Mouse (Mus musculus) lung, postnatal 0 days (tissue): ENCODE measurements around the gene Abca3. TPM values are rescaled to one million over a fixed set of nuclear protein-coding genes. Genes with fewer than 3 reads are reported as not detected.
"Not testable (repeated sequence)": the region's sequence is repeated elsewhere in the genome, so short reads cannot be mapped to it uniquely, and the experiment has no call there.

Experiments used
- ATAC-seq: fragments of 200-750 bp; cut with Nextera tagmentation; 2 replicates; pipeline ENCODE4 v1.8.0; 2017; ENCODE audit warnings: moderate library complexity
- DNase-seq: peaks from one replicate; pipeline ENCODE4 v3.0.0-alpha.2; 2016; ENCODE audit warnings: low spot score
- H3K27ac ChIP-seq: fragments of 300-500 bp; sonication (generic); 2 replicates; pipeline ENCODE4 v1.5.1; 2014; ENCODE audit warnings: antibody characterized with exemption, mild to moderate bottlenecking, low read length, mixed read lengths
- H3K27me3 ChIP-seq: fragments of 300-500 bp; sonication (generic); replicated peaks from 2 replicates; pipeline ENCODE4 v1.6.1; 2014; ENCODE audit warnings: low read length, mixed read lengths; ENCODE audit not compliant: insufficient read depth
- H3K36me3 ChIP-seq: fragments of 300-500 bp; sonication (generic); 2 replicates; pipeline ENCODE4 v1.6.1; 2014; ENCODE audit warnings: low read length, mixed read lengths; ENCODE audit not compliant: insufficient read depth
- H3K4me1 ChIP-seq: fragments of 300-500 bp; sonication (generic); 2 replicates; pipeline ENCODE4 v1.6.1; 2014; ENCODE audit warnings: antibody characterized with exemption, low read depth, low read length, mixed read lengths; ENCODE audit not compliant: insufficient read depth
- H3K4me2 ChIP-seq: fragments of 300-500 bp; sonication (generic); replicated peaks from 2 replicates; pipeline ENCODE4 v1.6.1; 2014; ENCODE audit warnings: low read depth, mild to moderate bottlenecking, low read length, moderate library complexity, mixed read lengths
- H3K4me3 ChIP-seq: fragments of 300-500 bp; sonication (generic); 2 replicates; pipeline ENCODE4 v1.5.1; 2014; ENCODE audit warnings: low read depth, low read length
- H3K9ac ChIP-seq: fragments of 300-500 bp; sonication (generic); replicated peaks from 2 replicates; pipeline ENCODE4 v1.6.1; 2014; ENCODE audit warnings: low read depth, mild to moderate bottlenecking
- H3K9me3 ChIP-seq: fragments of 300-500 bp; sonication (generic); 2 replicates; pipeline ENCODE4 v1.6.1; 2016; ENCODE audit warnings: low read length, mixed read lengths
- CTCF ChIP-seq: IDR thresholded peaks from 2 replicates; pipeline ENCODE4 v1.5.1; 2016; ENCODE audit warnings: antibody characterized with exemption, mild to moderate bottlenecking
- EP300 ChIP-seq: IDR thresholded peaks from 2 replicates; pipeline ENCODE4 v1.6.1; 2016; ENCODE audit warnings: antibody characterized with exemption, mild to moderate bottlenecking, control low read depth
- WGBS: fragments of 180-500 bp; shearing (Covaris S2); extraction: QIAGEN DNeasy Blood & Tissue Kit; methylation state at CpG from one replicate; pipeline ENCODE4 v1.1.7; 2014; 5-methylcytosine and 5-hydroxymethylcytosine counted together
- microRNA-seq: library from miRNA; unstranded; fragments of <30 nt; microRNA quantifications from one replicate; pipeline ENCODE4, GENCODE M21; 2016
- polyA plus RNA-seq: library from polyadenylated mRNA; unstranded; fragments of >200 nt; fragmentation: Nextera tagmentation; extraction: Ambion mirVana; gene quantifications from 2 replicates; pipeline ENCODE4 v1.2.1, GENCODE M21; 2015

Gene Abca3
- polyA plus RNA-seq, 1 experiment from 2014 or later: 66.4 TPM

- Histone ChIP-seq H3K27me3 (no peaks in the 10 kb centered on the region), H3K9ac (no peak overlapping the region), H3K4me3 (no peak overlapping the region), H3K36me3 (0 out of 2 replicates have a peak, but pooled peaks cover 9% of the 10 kb centered on the region), H3K4me2 (no peak overlapping the region), H3K9me3 (no peaks in the 10 kb centered on the region), H3K27ac (no peak overlapping the region), H3K4me1 (no peaks in the 10 kb centered on the region)
- ATAC-seq: no peak
- 70% methylated on average over 2 of the region's 2 CpGs for WGBS
- DNase-seq: peak; percentile 27
- TF ChIP-seq CTCF: no peak
- TF ChIP-seq EP300: no peak
These were observed 101.6 kb downstream of the Abca3 start for GRCm38 (mm10) chr17:24453372-24453771.

DNA sequence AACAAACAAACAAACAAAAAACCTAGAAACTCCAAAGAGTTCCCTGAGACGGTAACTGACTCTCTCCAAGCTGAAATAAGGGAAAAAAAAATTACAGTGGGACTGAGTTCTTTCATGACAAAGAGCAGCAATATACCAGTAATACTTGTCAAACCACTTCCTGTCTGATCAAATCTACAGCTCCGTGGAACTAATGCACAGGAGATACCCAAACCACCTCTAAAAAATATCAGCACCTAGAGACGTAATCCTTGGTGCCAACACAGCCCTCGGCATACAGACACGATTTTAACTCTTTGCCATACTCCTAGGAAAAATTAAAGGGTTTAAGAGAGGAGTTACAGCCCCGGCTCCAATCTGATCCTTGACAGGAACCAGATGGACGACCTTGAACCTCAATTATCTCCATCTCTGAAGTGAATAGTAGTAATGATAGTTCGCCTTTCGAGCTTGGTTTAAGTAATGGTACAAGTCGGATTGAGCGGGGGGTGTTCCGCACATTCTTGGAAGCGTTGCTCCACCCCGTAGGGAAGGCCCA, 102.5 kb downstream of the Abca3 start:
- Histone ChIP-seq H3K27ac (peak overlapping the region; percentile 96), H3K9ac (peak overlapping the region; percentile 83), H3K27me3 (no peaks in the 10 kb centered on the region), H3K9me3 (no peaks in the 10 kb centered on the region), H3K36me3 (0 out of 2 replicates have a peak, but pooled peaks cover under 1% of the 10 kb centered on the region), H3K4me1 (no peaks in the 10 kb centered on the region), H3K4me2 (peak overlapping the region; percentile 64), H3K4me3 (peak overlapping the region; percentile 83)
- DNase-seq (peak; percentile 53), ATAC-seq (no peak)
- TF ChIP-seq EP300 (no peak), CTCF (no peak)
- WGBS: under 1% methylated on average over 14 of the region's 14 CpGs

GRCm38 (mm10) chr17:24454756-24455522, 103.2 kb downstream of the Abca3 start:
- H3K4me3 ChIP-seq: peak overlapping the region; percentile 83
- H3K9me3 ChIP-seq: no peaks in the 10 kb centered on the region
- H3K4me2 ChIP-seq: peak overlapping the region; percentile 64
- H3K36me3 ChIP-seq: no peaks in the 10 kb centered on the region
- no peaks in the 10 kb centered on the region for H3K4me1 ChIP-seq
- ATAC-seq (peak; percentile 93), DNase-seq (peak; percentile 100)
- WGBS: 3% methylated on average over 64 of the region's 67 CpGs
- no peak for TF ChIP-seq EP300
- TF ChIP-seq CTCF: peak; percentile 43
- H3K27me3 ChIP-seq: no peaks in the 10 kb centered on the region
- H3K27ac ChIP-seq: peak overlapping the region; percentile 96
- H3K9ac ChIP-seq: peak overlapping the region; percentile 83

DNA sequence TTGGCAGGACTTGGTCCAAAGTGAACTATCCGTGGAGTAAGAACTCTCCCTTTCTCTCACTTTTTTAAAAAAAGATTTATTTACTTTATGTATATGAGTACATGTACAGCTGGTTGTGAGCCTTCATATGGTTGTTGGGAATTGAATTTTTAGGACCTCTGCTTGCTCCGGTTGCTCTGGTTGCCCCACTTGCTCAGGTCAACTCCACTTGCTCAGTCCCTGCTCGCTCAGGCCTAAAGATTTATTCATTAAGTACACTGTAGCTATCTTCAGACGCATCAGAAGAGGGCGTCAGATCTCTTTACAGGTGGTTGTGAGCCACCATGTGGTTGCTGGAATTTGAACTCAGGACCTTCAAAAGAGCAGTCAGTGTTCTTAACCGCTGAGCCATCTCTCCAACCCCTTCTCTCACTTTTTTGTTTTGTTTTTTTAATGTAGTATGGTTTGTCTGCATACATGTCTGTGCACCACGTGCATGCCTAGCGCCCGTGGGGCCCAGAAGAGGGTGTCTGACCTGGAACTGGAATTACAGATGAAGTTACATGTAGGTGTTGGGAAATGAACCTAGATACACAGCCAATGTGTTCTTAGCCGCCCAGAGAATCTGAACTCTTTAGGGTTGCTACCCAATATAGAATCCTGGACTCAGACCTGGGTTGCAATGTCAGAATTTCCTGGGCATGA, 103.9 kb downstream of the Abca3 start:
- DNase-seq, H3K36me3 ChIP-seq, H3K4me1 ChIP-seq, H3K4me3 ChIP-seq, H3K9ac ChIP-seq, H3K27me3 ChIP-seq, H3K9me3 ChIP-seq, H3K27ac ChIP-seq: not testable (repeated sequence)
- H3K4me2 ChIP-seq: peak overlapping the region; percentile 64; the same call in 1 of the 2 replicates
- peak; percentile 8 for ATAC-seq
- WGBS: 49% methylated on average over 10 of the region's 10 CpGs

Small RNA genes within 50 kb of the gene (microRNA-seq; reads per million reads assigned to microRNA genes)
- not detected for gene Gm24427

Other genes with a start within 250 kb of the Abca3 start
- 26.4 and 32.3 TPM in 2 replicates for gene Pdpk1, start 201.0 kb upstream of the Abca3 start, polyA plus RNA-seq
- gene Amdhd2, start 188.2 kb upstream of the Abca3 start, polyA plus RNA-seq: 44.1 and 44.2 TPM in 2 replicates
- gene Atp6v0c, start 182.2 kb upstream of the Abca3 start, polyA plus RNA-seq: 566 and 620 TPM in 2 replicates
- gene Tbc1d24, start 146.4 kb upstream of the Abca3 start, polyA plus RNA-seq: 1.8 and 1.9 TPM in 2 replicates
- gene Ntn3, start 142.4 kb upstream of the Abca3 start, polyA plus RNA-seq: 2.3 and 2.5 TPM in 2 replicates
- gene Tedc2, start 131.1 kb upstream of the Abca3 start, polyA plus RNA-seq: 5.3 and 6.3 TPM in 2 replicates
- gene Ccnf, start 100.5 kb upstream of the Abca3 start, polyA plus RNA-seq: 2.8 and 4.5 TPM in 2 replicates
- gene Abca17, start 882 bp upstream of the Abca3 start, polyA plus RNA-seq: 1.5 and 1.7 TPM in 2 replicates
- gene Rnps1, start 62.6 kb downstream of the Abca3 start, polyA plus RNA-seq: 99.6 and 109 TPM in 2 replicates
- gene Eci1, start 74.7 kb downstream of the Abca3 start, polyA plus RNA-seq: 81.7 and 92.6 TPM in 2 replicates
- gene Dnase1l2, start 91.2 kb downstream of the Abca3 start, polyA plus RNA-seq: 1.1 and 1.4 TPM in 2 replicates
- 15.7 and 17.5 TPM in 2 replicates for gene E4f1, start 118.4 kb downstream of the Abca3 start, polyA plus RNA-seq
- gene Pgp, start 118.4 kb downstream of the Abca3 start, polyA plus RNA-seq: 40.4 and 42.5 TPM in 2 replicates
- not detected in 2 replicates for gene Bricd5, start 121.9 kb downstream of the Abca3 start, polyA plus RNA-seq
- gene Mlst8, start 127.1 kb downstream of the Abca3 start, polyA plus RNA-seq: 13.0 and 14.4 TPM in 2 replicates
- gene Caskin1, start 136.7 kb downstream of the Abca3 start, polyA plus RNA-seq: 0.15 and 0.33 TPM in 2 replicates
- gene Traf7, start 176.0 kb downstream of the Abca3 start, polyA plus RNA-seq: 65.3 and 66.8 TPM in 2 replicates
- gene Rab26, start 182.3 kb downstream of the Abca3 start, polyA plus RNA-seq: 1.2 and 1.3 TPM in 2 replicates
- 26.3 and 27.4 TPM in 2 replicates for gene Pkd1, start 197.9 kb downstream of the Abca3 start, polyA plus RNA-seq